Mouse (Mus musculus): ENCODE results near the gene Fnip1. TPM values are rescaled to one million over a fixed set of nuclear protein-coding genes. Genes with fewer than 3 reads are reported as not detected.
A peak's percentile ranks its signal among the peaks of the same experiment; 100 is the strongest.

Gene Fnip1
- polyA plus RNA-seq, 1 experiment from 2014 or later: 10.6 TPM

- no peak overlapping the region for H3K4me3 ChIP-seq (ENCODE audit: low read depth, low read length)
- no peak overlapping the region for H3K4me2 ChIP-seq
- 87% methylated on average over 1 of the region's 1 CpGs for WGBS (ENCODE audit: insufficient replicate concordance)
- H3K27me3 ChIP-seq (ENCODE audit: control insufficient read depth, insufficient read depth, low read length): no peaks in the 10 kb centered on the region
- H3K36me3 ChIP-seq (ENCODE audit: control insufficient read depth, insufficient read depth, low read length): peaks cover 2% of the 10 kb centered on the region; the same call in 1 of the 2 replicates
- ATAC-seq (replicated peaks; ENCODE audit: insufficient number of reproducible peaks, low FRiP score, low TSS enrichment): no peak
- H3K9me3 ChIP-seq (replicated peaks; ENCODE audit: control insufficient read depth, low read length): no peaks in the 10 kb centered on the region
- no peaks in the 10 kb centered on the region for H3K4me1 ChIP-seq (ENCODE audit: control insufficient read depth, insufficient read depth, low read length)
- no peak overlapping the region for H3K9ac ChIP-seq (ENCODE audit: low read depth, low read length)
- no peak overlapping the region for H3K27ac ChIP-seq (ENCODE audit: low read depth, low read length)
Measured at GRCm38 (mm10) chr11:54478414-54478813, 40.4 kb downstream of the Fnip1 start.

- H3K9ac ChIP-seq (ENCODE audit: low read depth, low read length): no peak overlapping the region
- H3K4me2 ChIP-seq: no peak overlapping the region
- H3K9me3 ChIP-seq (replicated peaks; ENCODE audit: control insufficient read depth, low read length): no peaks in the 10 kb centered on the region
- no peaks in the 10 kb centered on the region; the same call in 1 of the 2 replicates for H3K36me3 ChIP-seq (ENCODE audit: control insufficient read depth, insufficient read depth, low read length)
- no peak overlapping the region for H3K27ac ChIP-seq (ENCODE audit: low read depth, low read length)
- no peak for ATAC-seq (replicated peaks; ENCODE audit: insufficient number of reproducible peaks, low FRiP score, low TSS enrichment)
- H3K4me3 ChIP-seq (ENCODE audit: low read depth, low read length): no peak overlapping the region
- H3K4me1 ChIP-seq (ENCODE audit: control insufficient read depth, insufficient read depth, low read length): no peaks in the 10 kb centered on the region
- H3K27me3 ChIP-seq (ENCODE audit: control insufficient read depth, insufficient read depth, low read length): no peaks in the 10 kb centered on the region
- WGBS (ENCODE audit: insufficient replicate concordance): 88% methylated on average over 3 of the region's 3 CpGs
Measured at GRCm38 (mm10) chr11:54486041-54486440, 48.0 kb downstream of the Fnip1 start.

GRCm38 (mm10) chr11:54491946-54492558, 54.1 kb downstream of the Fnip1 start:
- peaks cover 5% of the 10 kb centered on the region for H3K36me3 ChIP-seq (ENCODE audit: control insufficient read depth, insufficient read depth, low read length)
- H3K9ac ChIP-seq (ENCODE audit: low read depth, low read length): no peak overlapping the region
- H3K4me3 ChIP-seq (ENCODE audit: low read depth, low read length): no peak overlapping the region
- H3K9me3 ChIP-seq (replicated peaks; ENCODE audit: control insufficient read depth, low read length): no peaks in the 10 kb centered on the region
- no peaks in the 10 kb centered on the region for H3K4me1 ChIP-seq (ENCODE audit: control insufficient read depth, insufficient read depth, low read length)
- ATAC-seq (replicated peaks; ENCODE audit: insufficient number of reproducible peaks, low FRiP score, low TSS enrichment): no peak
- no peaks in the 10 kb centered on the region for H3K27me3 ChIP-seq (ENCODE audit: control insufficient read depth, insufficient read depth, low read length)
- WGBS (ENCODE audit: insufficient replicate concordance): 88% methylated on average over 1 of the region's 1 CpGs
- no peak overlapping the region for H3K27ac ChIP-seq (ENCODE audit: low read depth, low read length)
- H3K4me2 ChIP-seq: no peak overlapping the region

- Histone ChIP-seq H3K4me1 (ENCODE audit: control insufficient read depth, insufficient read depth, low read length) (no peaks in the 10 kb centered on the region), H3K9ac (ENCODE audit: low read depth, low read length) (no peak overlapping the region), H3K4me2 (no peak overlapping the region), H3K4me3 (ENCODE audit: low read depth, low read length) (no peak overlapping the region), H3K27ac (ENCODE audit: low read depth, low read length) (no peak overlapping the region), H3K27me3 (ENCODE audit: control insufficient read depth, insufficient read depth, low read length) (no peaks in the 10 kb centered on the region), H3K9me3 (replicated peaks; ENCODE audit: control insufficient read depth, low read length) (no peaks in the 10 kb centered on the region), H3K36me3 (ENCODE audit: control insufficient read depth, insufficient read depth, low read length) (peaks cover 5% of the 10 kb centered on the region)
- ATAC-seq (replicated peaks; ENCODE audit: insufficient number of reproducible peaks, low FRiP score, low TSS enrichment): no peak
- 88% methylated on average over 4 of the region's 4 CpGs for WGBS (ENCODE audit: insufficient replicate concordance)
Measured at GRCm38 (mm10) chr11:54492559-54492958, 54.6 kb downstream of the Fnip1 start.

- peaks cover 3% of the 10 kb centered on the region; the same call in 1 of the 2 replicates for H3K36me3 ChIP-seq (ENCODE audit: control insufficient read depth, insufficient read depth, low read length)
- no peak for ATAC-seq (replicated peaks; ENCODE audit: insufficient number of reproducible peaks, low FRiP score, low TSS enrichment)
Measured at GRCm38 (mm10) chr11:54499838-54500237, 61.8 kb downstream of the Fnip1 start.

GRCm38 (mm10) chr11:54502546-54503245, 64.7 kb downstream of the Fnip1 start:
- WGBS (ENCODE audit: insufficient replicate concordance): 63% methylated on average over 4 of the region's 4 CpGs
- H3K4me3 ChIP-seq (ENCODE audit: low read depth, low read length): no peak overlapping the region
- no peak overlapping the region for H3K9ac ChIP-seq (ENCODE audit: low read depth, low read length)
- peaks cover 3% of the 10 kb centered on the region for H3K36me3 ChIP-seq (ENCODE audit: control insufficient read depth, insufficient read depth, low read length)
- no peaks in the 10 kb centered on the region for H3K27me3 ChIP-seq (ENCODE audit: control insufficient read depth, insufficient read depth, low read length)
- no peak overlapping the region for H3K27ac ChIP-seq (ENCODE audit: low read depth, low read length)
- no peaks in the 10 kb centered on the region for H3K4me1 ChIP-seq (ENCODE audit: control insufficient read depth, insufficient read depth, low read length)
- no peak for ATAC-seq (replicated peaks; ENCODE audit: insufficient number of reproducible peaks, low FRiP score, low TSS enrichment)
- no peak overlapping the region for H3K4me2 ChIP-seq
- no peaks in the 10 kb centered on the region for H3K9me3 ChIP-seq (replicated peaks; ENCODE audit: control insufficient read depth, low read length)

More at GRCm38 (mm10) chr11:54499838-54500237, 61.8 kb downstream of the Fnip1 start:
- H3K27me3 ChIP-seq (ENCODE audit: control insufficient read depth, insufficient read depth, low read length): no peaks in the 10 kb centered on the region
- no peaks in the 10 kb centered on the region for H3K9me3 ChIP-seq (replicated peaks; ENCODE audit: control insufficient read depth, low read length)
- H3K9ac ChIP-seq (ENCODE audit: low read depth, low read length): no peak overlapping the region
- H3K27ac ChIP-seq (ENCODE audit: low read depth, low read length): no peak overlapping the region
- H3K4me2 ChIP-seq: no peak overlapping the region
- no peaks in the 10 kb centered on the region for H3K4me1 ChIP-seq (ENCODE audit: control insufficient read depth, insufficient read depth, low read length)
- H3K4me3 ChIP-seq (ENCODE audit: low read depth, low read length): no peak overlapping the region
- WGBS (ENCODE audit: insufficient replicate concordance): 85% methylated on average over 5 of the region's 5 CpGs

GRCm38 (mm10) chr11:54513584-54513983, 75.6 kb downstream of the Fnip1 start:
- no peaks in the 10 kb centered on the region for H3K27me3 ChIP-seq (ENCODE audit: control insufficient read depth, insufficient read depth, low read length)

GRCm38 (mm10) chr11:54521927-54522528, 84.0 kb downstream of the Fnip1 start:
- Histone ChIP-seq H3K27me3 (ENCODE audit: control insufficient read depth, insufficient read depth, low read length) (no peaks in the 10 kb centered on the region), H3K9ac (ENCODE audit: low read depth, low read length) (peak overlapping the region; percentile 77), H3K4me2 (peak overlapping the region; percentile 64), H3K4me1 (ENCODE audit: control insufficient read depth, insufficient read depth, low read length) (peaks cover 23% of the 10 kb centered on the region), H3K4me3 (ENCODE audit: low read depth, low read length) (peak overlapping the region; percentile 98), H3K9me3 (replicated peaks; ENCODE audit: control insufficient read depth, low read length) (no peaks in the 10 kb centered on the region), H3K36me3 (ENCODE audit: control insufficient read depth, insufficient read depth, low read length) (no peaks in the 10 kb centered on the region), H3K27ac (ENCODE audit: low read depth, low read length) (peak overlapping the region; percentile 92)
- ATAC-seq (replicated peaks; ENCODE audit: insufficient number of reproducible peaks, low FRiP score, low TSS enrichment): no peak
- WGBS (ENCODE audit: insufficient replicate concordance): 1% methylated on average over 18 of the region's 18 CpGs

More at GRCm38 (mm10) chr11:54513584-54513983, 75.6 kb downstream of the Fnip1 start:
- Histone ChIP-seq H3K4me2 (no peak overlapping the region), H3K27ac (ENCODE audit: low read depth, low read length) (no peak overlapping the region), H3K4me1 (ENCODE audit: control insufficient read depth, insufficient read depth, low read length) (no peaks in the 10 kb centered on the region), H3K9me3 (replicated peaks; ENCODE audit: control insufficient read depth, low read length) (no peaks in the 10 kb centered on the region), H3K36me3 (ENCODE audit: control insufficient read depth, insufficient read depth, low read length) (peaks cover 4% of the 10 kb centered on the region; the same call in 1 of the 2 replicates), H3K9ac (ENCODE audit: low read depth, low read length) (no peak overlapping the region), H3K4me3 (ENCODE audit: low read depth, low read length) (no peak overlapping the region)
- no peak for ATAC-seq (replicated peaks; ENCODE audit: insufficient number of reproducible peaks, low FRiP score, low TSS enrichment)

Measured in heart, embryonic 11.5 days (tissue).